Comparison of ENCODE assay signal across 8 mouse cellular contexts in genomic region chr8:119782715-119783114, GRCm38 (mm10). TPM values are rescaled to one million over a fixed set of nuclear protein-coding genes. Genes with fewer than 3 reads are reported as not detected.
DNase-seq lines count a peak whose midpoint lies in the region; ATAC-seq and TF ChIP-seq lines count a peak whose summit lies in the region.

No protein-coding gene starts in this region.

- no peak overlapping the region for H3K4me2 ChIP-seq in midbrain, embryonic 11.5 days
- H3K4me2 ChIP-seq in midbrain, embryonic 13.5 days (replicated peaks): no peak overlapping the region
- H3K4me2 ChIP-seq in lung, embryonic 14.5 days: no peak overlapping the region

- ATAC-seq in midbrain, embryonic 11.5 days (ENCODE audit: low FRiP score): no peak
- no peak for ATAC-seq in midbrain, embryonic 13.5 days
- ATAC-seq in lung, embryonic 14.5 days (ENCODE audit: insufficient read depth): no peak
- no peak for ATAC-seq in activated CD4-positive, CD25-positive, alpha-beta regulatory T cell, adult 4 months

- H3K9ac ChIP-seq in midbrain, embryonic 11.5 days (ENCODE audit: low read length): no peak overlapping the region
- H3K9ac ChIP-seq in midbrain, embryonic 13.5 days (replicated peaks): no peak overlapping the region
- H3K9ac ChIP-seq in lung, embryonic 14.5 days: no peak overlapping the region

- peak; percentile 93 for DNase-seq in midbrain, embryonic 11.5 days (ENCODE audit: low spot score, missing footprints)
- peak; percentile 87 for DNase-seq in adrenal gland, postnatal 14 days
- DNase-seq in kidney, postnatal 10 days: peak; percentile 90
- DNase-seq in lung, embryonic 14.5 days: peak; percentile 92
- DNase-seq in skeletal muscle tissue, adult 2 months (ENCODE audit: low read depth, low spot score): peak; percentile 75

- TF ChIP-seq POLR2A in embryonic fibroblast, embryonic 13.5 days (IDR thresholded peaks at IDR 0.05; ENCODE audit: low read depth, low read length): no peak

- no peak overlapping the region for H3K27ac ChIP-seq in midbrain, embryonic 11.5 days (ENCODE audit: low read depth, low read length)
- H3K27ac ChIP-seq in midbrain, embryonic 13.5 days: no peak overlapping the region
- no peak overlapping the region for H3K27ac ChIP-seq in embryonic fibroblast, embryonic 13.5 days (ENCODE audit: insufficient read depth, low read length)
- H3K27ac ChIP-seq in lung, embryonic 14.5 days (ENCODE audit: low read depth): no peak overlapping the region

- peaks cover 20% of the 10 kb centered on the region for H3K4me1 ChIP-seq in midbrain, embryonic 11.5 days (ENCODE audit: control insufficient read depth, insufficient read depth, low read length)
- H3K4me1 ChIP-seq in midbrain, embryonic 13.5 days (replicated peaks): peaks cover 25% of the 10 kb centered on the region
- no peaks in the 10 kb centered on the region for H3K4me1 ChIP-seq in embryonic fibroblast, embryonic 13.5 days (ENCODE audit: control insufficient read depth, insufficient read depth, low read length)
- H3K4me1 ChIP-seq in lung, embryonic 14.5 days (ENCODE audit: insufficient read depth): peaks cover under 1% of the 10 kb centered on the region; the same call in 1 of the 2 replicates

- no peak overlapping the region for H3K4me3 ChIP-seq in midbrain, embryonic 11.5 days (ENCODE audit: low read depth, low read length)
- no peak overlapping the region for H3K4me3 ChIP-seq in midbrain, embryonic 13.5 days (replicated peaks)
- H3K4me3 ChIP-seq in embryonic fibroblast, embryonic 13.5 days (ENCODE audit: insufficient read depth, low read length): no peak overlapping the region
- no peak overlapping the region for H3K4me3 ChIP-seq in lung, embryonic 14.5 days (ENCODE audit: low read depth, low read length)

- WGBS in midbrain, embryonic 11.5 days: 11% methylated on average over 5 of the region's 5 CpGs
- WGBS in midbrain, embryonic 13.5 days: 8% methylated on average over 5 of the region's 5 CpGs
- 4% methylated on average over 5 of the region's 5 CpGs for WGBS in lung, embryonic 14.5 days

- TF ChIP-seq CTCF in embryonic fibroblast, embryonic 13.5 days (IDR thresholded peaks at IDR 0.05; ENCODE audit: borderline replicate concordance, insufficient read depth, low read length): peak; percentile 82; the same call in 1 of the 2 replicates
- peak; percentile 97 for TF ChIP-seq CTCF in lung, embryonic 14.5 days (IDR thresholded peaks at IDR 0.05; ENCODE audit: low read depth)

- no peaks in the 10 kb centered on the region for H3K36me3 ChIP-seq in midbrain, embryonic 11.5 days (ENCODE audit: control insufficient read depth, insufficient read depth, low read length)
- no peaks in the 10 kb centered on the region for H3K36me3 ChIP-seq in midbrain, embryonic 13.5 days
- H3K36me3 ChIP-seq in lung, embryonic 14.5 days (ENCODE audit: insufficient read depth): no peaks in the 10 kb centered on the region

- H3K27me3 ChIP-seq in midbrain, embryonic 11.5 days (ENCODE audit: control insufficient read depth, insufficient read depth, low read length): no peaks in the 10 kb centered on the region
- H3K27me3 ChIP-seq in midbrain, embryonic 13.5 days: no peaks in the 10 kb centered on the region
- H3K27me3 ChIP-seq in lung, embryonic 14.5 days (ENCODE audit: insufficient read depth, low read length): no peaks in the 10 kb centered on the region

- H3K9me3 ChIP-seq in midbrain, embryonic 11.5 days (ENCODE audit: control insufficient read depth, low read length): no peaks in the 10 kb centered on the region
- no peaks in the 10 kb centered on the region for H3K9me3 ChIP-seq in midbrain, embryonic 13.5 days
- H3K9me3 ChIP-seq in lung, embryonic 14.5 days (ENCODE audit: low read depth, low read length): no peaks in the 10 kb centered on the region

RNA-seq across cellular contexts. Expression of gene Tldc1, which starts 4.5 kb away (rescaled TPM):
- 6.8 and 7.1 TPM in 2 replicates for polyA plus RNA-seq in midbrain, embryonic 11.5 days (2014; fragmentation: Nextera tagmentation; extraction: Ambion mirVana)
- 10.9 and 11.0 TPM in 2 replicates for polyA plus RNA-seq in midbrain, embryonic 13.5 days (2015; fragmentation: Nextera tagmentation; extraction: Ambion mirVana)
- total RNA-seq in adrenal gland, postnatal 14 days (2021): 9.1 and 10.8 TPM in 2 replicates
- 10.1 TPM in 2 replicates for polyA plus RNA-seq in embryonic fibroblast, embryonic 13.5 days (2011; ENCODE audit: insufficient read length, low read depth, missing spikeins)
- 9.7 and 10.3 TPM in 2 replicates for polyA plus RNA-seq in lung, embryonic 14.5 days (2014; fragmentation: Nextera tagmentation; extraction: Ambion mirVana)
- polyA plus RNA-seq in activated CD4-positive, CD25-positive, alpha-beta regulatory T cell, adult 4 months (2017; shearing (Covaris generic)): 10 to 100 TPM in 1 of 2 experiments, 1 to 10 TPM in 1; 8.8 to 11.1 TPM

RNA-seq across cellular contexts. Expression of gene Cotl1, which starts 57.6 kb away (rescaled TPM):
- 411 and 445 TPM in 2 replicates for polyA plus RNA-seq in midbrain, embryonic 11.5 days (2014; fragmentation: Nextera tagmentation; extraction: Ambion mirVana)
- 79.8 and 105 TPM in 2 replicates for polyA plus RNA-seq in midbrain, embryonic 13.5 days (2015; fragmentation: Nextera tagmentation; extraction: Ambion mirVana)
- total RNA-seq in adrenal gland, postnatal 14 days (2021): 56.9 and 79.0 TPM in 2 replicates
- 27.0 and 35.5 TPM in 2 replicates for polyA plus RNA-seq in embryonic fibroblast, embryonic 13.5 days (2011; ENCODE audit: insufficient read length, low read depth, missing spikeins)
- polyA plus RNA-seq in lung, embryonic 14.5 days (2014; fragmentation: Nextera tagmentation; extraction: Ambion mirVana): 201 and 204 TPM in 2 replicates
- polyA plus RNA-seq in activated CD4-positive, CD25-positive, alpha-beta regulatory T cell, adult 4 months (2017; shearing (Covaris generic)): 100 to 1,000 TPM; 219 to 262 TPM
